9 mouse cellular contexts compared by ENCODE assay signal in genomic region chr17:27938121-27938754, GRCm38 (mm10). TPM values are rescaled to one million over a fixed set of nuclear protein-coding genes. Genes with fewer than 3 reads are reported as not detected.
DNase-seq lines count a peak whose midpoint lies in the region; ATAC-seq and TF ChIP-seq lines count a peak whose summit lies in the region.
"Had no signal": no experiment of that assay in that cellular context is flagged by ENCODE, and none has a peak within 500 bp of the region (broad histone marks: within the 10 kb centered on the region; RNA-seq: fewer than 3 reads in every experiment).

No protein-coding gene starts in this region.

- no peak for TF ChIP-seq CTCF in bone marrow, adult 2 months (IDR thresholded peaks at IDR 0.05; ENCODE audit: control insufficient read depth, insufficient read depth, low read length)
- no peak for TF ChIP-seq CTCF in lung, postnatal 0 days (IDR thresholded peaks at IDR 0.05)

- H3K4me3 ChIP-seq in forebrain, embryonic 15.5 days = no peak overlapping the region
- no peak overlapping the region for H3K4me3 ChIP-seq in forebrain, embryonic 12.5 days (replicated peaks)
- no peak overlapping the region for H3K4me3 ChIP-seq in bone marrow, adult 2 months (replicated peaks; ENCODE audit: control insufficient read depth, low read depth, low read length)
- H3K4me3 ChIP-seq in heart, embryonic 16.5 days (ENCODE audit: low read length) = no peak overlapping the region
- no peak overlapping the region for H3K4me3 ChIP-seq in lung, postnatal 0 days (ENCODE audit: low read depth, low read length)
- H3K4me3 ChIP-seq in hindbrain, embryonic 16.5 days (ENCODE audit: low read length) = no peak overlapping the region
- H3K4me3 ChIP-seq in forebrain, embryonic 16.5 days (replicated peaks; ENCODE audit: low read length) = no peak overlapping the region

- peaks cover 27% of the 10 kb centered on the region for H3K4me1 ChIP-seq in forebrain, embryonic 15.5 days
- H3K4me1 ChIP-seq in forebrain, embryonic 12.5 days = peaks cover 8% of the 10 kb centered on the region
- peaks cover 11% of the 10 kb centered on the region for H3K4me1 ChIP-seq in bone marrow, adult 2 months (ENCODE audit: control insufficient read depth, insufficient read depth, low read length)
- peaks cover 39% of the 10 kb centered on the region for H3K4me1 ChIP-seq in heart, embryonic 16.5 days (ENCODE audit: control insufficient read depth, insufficient read depth, low read length)
- H3K4me1 ChIP-seq in lung, postnatal 0 days (ENCODE audit: insufficient read depth, low read depth, low read length) = peaks cover 46% of the 10 kb centered on the region; the same call in 1 of the 2 replicates
- H3K4me1 ChIP-seq in hindbrain, embryonic 16.5 days (ENCODE audit: control insufficient read depth, insufficient read depth, low read depth, low read length) = peaks cover 14% of the 10 kb centered on the region
- H3K4me1 ChIP-seq in forebrain, embryonic 16.5 days (replicated peaks; ENCODE audit: control insufficient read depth, insufficient read depth, low read length) = peaks cover 22% of the 10 kb centered on the region

- peak; percentile 86 for DNase-seq in lung, postnatal 0 days (ENCODE audit: low spot score)
- DNase-seq in neural tube, embryonic 10.5 days (ENCODE audit: extremely low spot score, low spot score) = no peak

- H3K36me3 ChIP-seq in forebrain, embryonic 15.5 days = no peaks in the 10 kb centered on the region
- no peaks in the 10 kb centered on the region for H3K36me3 ChIP-seq in forebrain, embryonic 12.5 days (replicated peaks)
- H3K36me3 ChIP-seq in heart, embryonic 16.5 days (ENCODE audit: control insufficient read depth, insufficient read depth) = no peaks in the 10 kb centered on the region
- no peaks in the 10 kb centered on the region for H3K36me3 ChIP-seq in lung, postnatal 0 days (ENCODE audit: insufficient read depth, low read length)
- no peaks in the 10 kb centered on the region for H3K36me3 ChIP-seq in hindbrain, embryonic 16.5 days (ENCODE audit: control insufficient read depth, insufficient read depth, low read length)
- H3K36me3 ChIP-seq in forebrain, embryonic 16.5 days (ENCODE audit: control insufficient read depth, insufficient read depth) = no peaks in the 10 kb centered on the region

- H3K9ac ChIP-seq in forebrain, embryonic 15.5 days (replicated peaks) = no peak overlapping the region
- H3K9ac ChIP-seq in forebrain, embryonic 12.5 days = no peak overlapping the region
- no peak overlapping the region for H3K9ac ChIP-seq in heart, embryonic 16.5 days (ENCODE audit: low read length)
- no peak overlapping the region for H3K9ac ChIP-seq in lung, postnatal 0 days (replicated peaks; ENCODE audit: low read depth)
- no peak overlapping the region for H3K9ac ChIP-seq in hindbrain, embryonic 16.5 days (ENCODE audit: low read depth, low read length)
- H3K9ac ChIP-seq in forebrain, embryonic 16.5 days (replicated peaks; ENCODE audit: low read depth, low read length) = no peak overlapping the region

- TF ChIP-seq POLR2A in bone marrow, adult 2 months (IDR thresholded peaks at IDR 0.05; ENCODE audit: borderline replicate concordance, control insufficient read depth, low read depth, low read length) = no peak

- no peaks in the 10 kb centered on the region for H3K27me3 ChIP-seq in forebrain, embryonic 15.5 days
- H3K27me3 ChIP-seq in forebrain, embryonic 12.5 days = no peaks in the 10 kb centered on the region
- H3K27me3 ChIP-seq in heart, embryonic 16.5 days (ENCODE audit: control insufficient read depth, insufficient read depth, low read length) = no peaks in the 10 kb centered on the region
- H3K27me3 ChIP-seq in lung, postnatal 0 days (replicated peaks; ENCODE audit: insufficient read depth, low read length) = no peaks in the 10 kb centered on the region
- H3K27me3 ChIP-seq in hindbrain, embryonic 16.5 days (replicated peaks; ENCODE audit: control insufficient read depth, insufficient read depth, low read length) = no peaks in the 10 kb centered on the region
- no peaks in the 10 kb centered on the region for H3K27me3 ChIP-seq in forebrain, embryonic 16.5 days (replicated peaks; ENCODE audit: control insufficient read depth, insufficient read depth, low read length)
- H3K27me3 ChIP-seq: CH12.LX had no signal

- TF ChIP-seq EP300 in lung, postnatal 0 days (IDR thresholded peaks at IDR 0.05) = 0 out of 2 replicates have a peak, but pooled peaks have one; percentile 16

- no peak for ATAC-seq in forebrain, embryonic 15.5 days (replicated peaks)
- no peak for ATAC-seq in forebrain, embryonic 12.5 days (ENCODE audit: low FRiP score)
- 0 out of 2 replicates have a peak, but pooled peaks have one; percentile 28 for ATAC-seq in heart, embryonic 16.5 days (replicated peaks; ENCODE audit: extremely low read depth, insufficient read depth, low FRiP score)
- peak; percentile 57 for ATAC-seq in lung, postnatal 0 days
- ATAC-seq in hindbrain, embryonic 16.5 days = no peak
- ATAC-seq in forebrain, embryonic 16.5 days = no peak

- H3K27ac ChIP-seq in forebrain, embryonic 15.5 days (replicated peaks) = peak overlapping the region; percentile 50
- no peak overlapping the region for H3K27ac ChIP-seq in forebrain, embryonic 12.5 days
- H3K27ac ChIP-seq in bone marrow, adult 2 months (ENCODE audit: control insufficient read depth, insufficient read depth, low read depth, low read length, poor library complexity) = peak overlapping the region; percentile 49
- H3K27ac ChIP-seq in heart, embryonic 16.5 days (ENCODE audit: low read length) = peak overlapping the region; percentile 66
- H3K27ac ChIP-seq in lung, postnatal 0 days (ENCODE audit: low read length) = peak overlapping the region; percentile 79
- H3K27ac ChIP-seq in hindbrain, embryonic 16.5 days (ENCODE audit: low read depth, low read length) = no peak overlapping the region
- H3K27ac ChIP-seq in forebrain, embryonic 16.5 days (ENCODE audit: low read length) = no peak overlapping the region; the same call in 1 of the 2 replicates

- H3K9me3 ChIP-seq in forebrain, embryonic 15.5 days = no peaks in the 10 kb centered on the region
- H3K9me3 ChIP-seq in forebrain, embryonic 12.5 days = no peaks in the 10 kb centered on the region
- no peaks in the 10 kb centered on the region for H3K9me3 ChIP-seq in heart, embryonic 16.5 days (replicated peaks; ENCODE audit: control insufficient read depth, low read length)
- no peaks in the 10 kb centered on the region for H3K9me3 ChIP-seq in lung, postnatal 0 days (ENCODE audit: low read length)
- H3K9me3 ChIP-seq in hindbrain, embryonic 16.5 days (ENCODE audit: control insufficient read depth, low read length) = no peaks in the 10 kb centered on the region
- no peaks in the 10 kb centered on the region for H3K9me3 ChIP-seq in forebrain, embryonic 16.5 days (ENCODE audit: control insufficient read depth, low read length)

- 77% methylated on average over 12 of the region's 12 CpGs for WGBS in forebrain, embryonic 15.5 days
- 87% methylated on average over 12 of the region's 12 CpGs for WGBS in forebrain, embryonic 12.5 days
- 52% methylated on average over 12 of the region's 12 CpGs for WGBS in bone marrow, adult 2 months
- 56% methylated on average over 12 of the region's 12 CpGs for WGBS in heart, embryonic 16.5 days
- WGBS in lung, postnatal 0 days = 46% methylated on average over 12 of the region's 12 CpGs
- WGBS in hindbrain, embryonic 16.5 days = 77% methylated on average over 12 of the region's 12 CpGs
- WGBS in forebrain, embryonic 16.5 days = 71% methylated on average over 12 of the region's 12 CpGs

- no peak overlapping the region for H3K4me2 ChIP-seq in forebrain, embryonic 15.5 days (replicated peaks)
- no peak overlapping the region for H3K4me2 ChIP-seq in forebrain, embryonic 12.5 days
- H3K4me2 ChIP-seq in heart, embryonic 16.5 days (ENCODE audit: low read depth, low read length) = no peak overlapping the region
- H3K4me2 ChIP-seq in lung, postnatal 0 days (replicated peaks; ENCODE audit: low read depth, low read length) = no peak overlapping the region
- H3K4me2 ChIP-seq in hindbrain, embryonic 16.5 days (ENCODE audit: low read length) = no peak overlapping the region
- no peak overlapping the region for H3K4me2 ChIP-seq in forebrain, embryonic 16.5 days (ENCODE audit: low read length)

RNA-seq across cellular contexts. Expression of gene Taf11, which starts 28.6 kb away (rescaled TPM):
- 71.7 and 73.2 TPM in 2 replicates for polyA plus RNA-seq in forebrain, embryonic 15.5 days (2015; fragmentation: Nextera tagmentation; extraction: Ambion mirVana)
- polyA plus RNA-seq in forebrain, embryonic 12.5 days (2016; fragmentation: Nextera tagmentation; extraction: Ambion mirVana) = 100 and 101 TPM in 2 replicates
- polyA plus RNA-seq in bone marrow, adult 2 months (2011; ENCODE audit: insufficient read depth, insufficient read length, low replicate concordance, missing spikeins) = 20.2 and 30.6 TPM in 2 replicates
- polyA plus RNA-seq in heart, embryonic 16.5 days (2015; fragmentation: Nextera tagmentation; extraction: Ambion mirVana) = 44.5 and 49.9 TPM in 2 replicates
- 40.1 and 42.1 TPM in 2 replicates for polyA plus RNA-seq in lung, postnatal 0 days (2015; fragmentation: Nextera tagmentation; extraction: Ambion mirVana)
- polyA plus RNA-seq in hindbrain, embryonic 16.5 days (2015; fragmentation: Nextera tagmentation; extraction: Ambion mirVana) = 51.6 and 58.2 TPM in 2 replicates
- polyA plus RNA-seq in forebrain, embryonic 16.5 days (2015; fragmentation: Nextera tagmentation; extraction: Ambion mirVana) = 67.1 and 72.7 TPM in 2 replicates

RNA-seq across cellular contexts. Expression of gene Anks1, which starts 29.1 kb away (rescaled TPM):
- 35.3 and 38.6 TPM in 2 replicates for polyA plus RNA-seq in forebrain, embryonic 15.5 days (2015; fragmentation: Nextera tagmentation; extraction: Ambion mirVana)
- 61.0 and 84.9 TPM in 2 replicates for polyA plus RNA-seq in forebrain, embryonic 12.5 days (2016; fragmentation: Nextera tagmentation; extraction: Ambion mirVana)
- 9.1 and 28.9 TPM in 2 replicates for polyA plus RNA-seq in bone marrow, adult 2 months (2011; ENCODE audit: insufficient read depth, insufficient read length, low replicate concordance, missing spikeins)
- 11.4 and 13.0 TPM in 2 replicates for polyA plus RNA-seq in heart, embryonic 16.5 days (2015; fragmentation: Nextera tagmentation; extraction: Ambion mirVana)
- 25.4 and 25.5 TPM in 2 replicates for polyA plus RNA-seq in lung, postnatal 0 days (2015; fragmentation: Nextera tagmentation; extraction: Ambion mirVana)
- 44.0 and 54.2 TPM in 2 replicates for polyA plus RNA-seq in hindbrain, embryonic 16.5 days (2015; fragmentation: Nextera tagmentation; extraction: Ambion mirVana)
- 27.8 and 36.5 TPM in 2 replicates for polyA plus RNA-seq in forebrain, embryonic 16.5 days (2015; fragmentation: Nextera tagmentation; extraction: Ambion mirVana)

Comparison
In these comparisons a context has a peak if more than half of its experiments do, and no peak if none do; other contexts are left out.
1. H3K27ac ChIP-seq: peak in forebrain, embryonic 15.5 days (single experiment), bone marrow, adult 2 months (single experiment), heart, embryonic 16.5 days (single experiment) and lung, postnatal 0 days (single experiment); none in forebrain, embryonic 12.5 days (single experiment), hindbrain, embryonic 16.5 days (single experiment) and forebrain, embryonic 16.5 days (single experiment).
2. ATAC-seq: peak in heart, embryonic 16.5 days (single experiment) and lung, postnatal 0 days (single experiment); none in forebrain, embryonic 15.5 days (single experiment), forebrain, embryonic 12.5 days (single experiment), hindbrain, embryonic 16.5 days (single experiment) and forebrain, embryonic 16.5 days (single experiment).